Mouse (Mus musculus): ENCODE data around the gene Stard5. TPM values are rescaled to one million over a fixed set of nuclear protein-coding genes. Genes with fewer than 3 reads are reported as not detected.

Stard5 gene
- polyA plus RNA-seq, 1 experiment from 2014 or later, result 19.4 TPM

DNA sequence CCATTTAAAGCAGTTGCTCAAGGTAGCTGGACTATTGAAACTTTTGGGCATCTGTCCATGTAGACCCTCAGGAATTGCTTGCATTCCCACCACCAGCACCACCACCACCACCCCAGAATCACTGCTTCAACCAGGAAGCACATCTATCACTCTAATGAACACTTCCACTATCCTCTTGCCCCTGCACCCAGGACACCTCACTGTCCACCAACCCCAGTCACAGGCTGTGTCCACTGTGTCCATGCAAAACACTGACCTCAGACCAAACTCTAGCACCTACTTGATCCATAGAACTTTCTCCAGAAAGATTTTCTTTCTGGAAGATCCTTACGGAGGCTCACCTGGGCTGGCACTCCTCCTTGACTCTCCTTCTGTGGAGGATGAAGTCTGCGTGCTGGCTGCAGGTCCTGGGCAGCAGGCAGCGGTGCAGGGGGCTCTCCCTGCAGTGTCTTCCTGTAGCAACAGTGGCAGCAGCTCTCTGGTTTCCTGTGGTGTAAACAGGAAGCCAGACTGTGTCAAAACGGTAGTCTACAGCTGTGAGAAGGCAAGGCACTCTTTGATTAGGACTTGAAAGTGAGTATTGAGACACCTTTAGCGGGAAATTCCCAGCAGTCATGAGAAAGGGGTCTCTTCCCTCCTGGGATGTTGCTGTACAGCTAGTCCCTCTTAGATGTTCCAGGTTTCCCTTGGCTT is 23.3 kb downstream of the Stard5 start:
- no peaks in the 10 kb centered on the region for H3K9me3 ChIP-seq (ENCODE audit: control insufficient read depth, low read length)
- ATAC-seq (ENCODE audit: low FRiP score, low TSS enrichment), result no peak
- no peak overlapping the region for H3K9ac ChIP-seq (ENCODE audit: low read depth, low read length)
- no peak overlapping the region for H3K4me3 ChIP-seq (ENCODE audit: low read length)
- H3K4me2 ChIP-seq (replicated peaks; ENCODE audit: low read depth, low read length), result no peak overlapping the region; the same call in 1 of the 2 replicates
- 51% methylated on average over 5 of the region's 5 CpGs for WGBS
- H3K27me3 ChIP-seq (ENCODE audit: control insufficient read depth, insufficient read depth, low read length), result no peaks in the 10 kb centered on the region
- H3K36me3 ChIP-seq (ENCODE audit: control insufficient read depth, insufficient read depth, low read length), result no peaks in the 10 kb centered on the region
- no peaks in the 10 kb centered on the region for H3K4me1 ChIP-seq (ENCODE audit: control insufficient read depth, insufficient read depth, low read length)
- H3K27ac ChIP-seq (ENCODE audit: low read depth, low read length), result peak overlapping the region; percentile 26; the same call in 1 of the 2 replicates

DNA sequence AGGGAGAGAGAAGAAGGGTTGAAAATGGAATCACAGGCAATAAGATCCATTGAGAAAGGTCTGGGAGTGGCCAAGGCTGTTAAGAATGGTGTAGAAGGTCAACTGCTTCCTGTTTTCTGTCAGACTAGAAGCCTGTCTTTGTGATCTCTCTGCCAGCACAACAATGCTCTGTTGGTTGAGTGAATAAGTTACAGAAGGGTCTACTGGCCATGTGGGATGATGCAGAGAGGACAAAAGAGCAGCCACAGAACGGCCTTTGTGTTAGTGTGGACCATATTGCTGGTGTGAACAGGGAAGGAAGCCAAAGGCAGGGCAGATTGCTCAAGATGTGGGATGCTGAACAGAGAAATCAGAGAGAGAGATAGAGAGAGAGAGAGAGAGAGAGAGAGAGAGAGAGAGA is 27.0 kb downstream of the Stard5 start:
- no peaks in the 10 kb centered on the region for H3K27me3 ChIP-seq (ENCODE audit: control insufficient read depth, insufficient read depth, low read length)
- H3K36me3 ChIP-seq (ENCODE audit: control insufficient read depth, insufficient read depth, low read length), result no peaks in the 10 kb centered on the region
- no peak for ATAC-seq (ENCODE audit: low FRiP score, low TSS enrichment)
- H3K4me3 ChIP-seq (ENCODE audit: low read length), result no peak overlapping the region
- no peak overlapping the region for H3K9ac ChIP-seq (ENCODE audit: low read depth, low read length)
- no peak overlapping the region for H3K27ac ChIP-seq (ENCODE audit: low read depth, low read length)
- H3K9me3 ChIP-seq (ENCODE audit: control insufficient read depth, low read length), result no peaks in the 10 kb centered on the region
- no peaks in the 10 kb centered on the region for H3K4me1 ChIP-seq (ENCODE audit: control insufficient read depth, insufficient read depth, low read length)
- WGBS, result 92% methylated on average over 1 of the region's 1 CpGs
- H3K4me2 ChIP-seq (replicated peaks; ENCODE audit: low read depth, low read length), result no peak overlapping the region

DNA sequence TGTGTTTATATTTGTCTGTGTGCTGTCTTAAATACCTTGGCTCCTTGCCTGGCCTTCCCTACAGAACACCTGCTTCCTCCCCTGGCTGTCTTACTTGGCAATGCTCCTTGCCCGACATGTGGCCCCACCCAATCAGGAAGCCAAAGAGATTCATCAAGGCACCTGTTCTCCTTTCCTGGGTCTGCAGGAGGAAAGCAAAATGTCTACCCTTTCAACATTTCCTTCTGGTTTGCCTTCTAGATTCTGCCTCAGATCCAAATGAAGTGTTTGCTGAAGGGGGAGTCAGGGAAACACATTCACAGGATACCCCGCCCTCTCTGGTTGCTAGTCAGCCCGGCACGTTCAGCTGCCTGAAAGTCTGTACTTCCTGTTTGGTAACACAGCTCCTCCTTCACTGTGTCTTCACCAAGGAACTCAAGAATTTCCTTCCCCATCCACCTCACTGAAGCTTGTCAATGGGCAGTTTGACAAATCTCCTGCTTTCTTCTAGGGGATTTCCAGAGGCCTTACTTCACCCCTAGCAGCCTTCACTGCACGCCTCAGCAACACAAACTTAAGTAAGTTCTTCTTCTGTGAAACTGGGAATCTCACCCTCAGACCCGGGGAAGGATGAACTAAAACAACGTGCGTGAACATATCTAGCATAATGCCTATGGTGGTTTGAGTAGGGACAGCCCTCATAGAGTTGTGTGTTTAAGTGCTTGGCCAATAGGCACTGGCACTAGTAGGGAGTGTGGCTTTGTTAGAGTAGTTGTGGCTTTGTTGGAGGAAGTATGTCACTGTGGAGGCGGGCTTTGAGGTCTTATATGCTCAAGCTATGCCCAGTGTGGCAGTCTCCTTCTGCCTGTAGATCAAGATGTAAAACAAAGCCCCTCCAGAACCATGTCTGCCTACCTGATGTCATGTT is 27.7 kb downstream of the Stard5 start:
- no peak overlapping the region for H3K9ac ChIP-seq (ENCODE audit: low read depth, low read length)
- peak overlapping the region; percentile 13; the same call in 1 of the 2 replicates for H3K27ac ChIP-seq (ENCODE audit: low read depth, low read length)
- 83% methylated on average over 9 of the region's 9 CpGs for WGBS
- no peaks in the 10 kb centered on the region for H3K9me3 ChIP-seq (ENCODE audit: control insufficient read depth, low read length)
- ATAC-seq (ENCODE audit: low FRiP score, low TSS enrichment), result no peak
- H3K4me3 ChIP-seq (ENCODE audit: low read length), result no peak overlapping the region
- H3K4me1 ChIP-seq (ENCODE audit: control insufficient read depth, insufficient read depth, low read length), result no peaks in the 10 kb centered on the region
- no peak overlapping the region for H3K4me2 ChIP-seq (replicated peaks; ENCODE audit: low read depth, low read length)
- H3K36me3 ChIP-seq (ENCODE audit: control insufficient read depth, insufficient read depth, low read length), result no peaks in the 10 kb centered on the region
- no peaks in the 10 kb centered on the region for H3K27me3 ChIP-seq (ENCODE audit: control insufficient read depth, insufficient read depth, low read length)

DNA sequence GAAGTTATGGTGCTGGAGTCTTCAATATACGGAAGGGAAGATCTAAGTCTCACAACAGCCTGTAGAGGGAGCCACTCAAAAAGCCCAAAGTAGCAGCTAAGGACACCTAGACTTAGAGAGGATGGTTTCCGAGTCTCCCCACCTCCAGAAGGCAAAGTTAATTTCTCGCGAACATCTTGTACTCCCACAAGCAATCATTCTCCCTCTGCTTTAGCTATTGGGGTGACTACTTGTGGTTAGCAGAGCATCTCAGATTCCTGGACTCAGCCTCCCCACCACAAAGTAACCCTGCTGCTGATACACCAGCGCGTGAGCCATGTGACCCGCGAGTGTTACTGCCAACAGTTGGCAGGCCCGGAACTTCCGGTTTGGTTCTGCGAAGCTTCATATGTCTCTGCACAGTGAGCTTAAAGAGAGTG is 28.5 kb downstream of the Stard5 start:
- Histone ChIP-seq H3K27ac (ENCODE audit: low read depth, low read length) (no peak overlapping the region), H3K4me3 (ENCODE audit: low read length) (no peak overlapping the region), H3K9ac (ENCODE audit: low read depth, low read length) (no peak overlapping the region), H3K36me3 (ENCODE audit: control insufficient read depth, insufficient read depth, low read length) (no peaks in the 10 kb centered on the region), H3K4me1 (ENCODE audit: control insufficient read depth, insufficient read depth, low read length) (no peaks in the 10 kb centered on the region), H3K27me3 (ENCODE audit: control insufficient read depth, insufficient read depth, low read length) (no peaks in the 10 kb centered on the region), H3K9me3 (ENCODE audit: control insufficient read depth, low read length) (no peaks in the 10 kb centered on the region), H3K4me2 (replicated peaks; ENCODE audit: low read depth, low read length) (no peak overlapping the region)
- WGBS, result 88% methylated on average over 11 of the region's 11 CpGs
- no peak for ATAC-seq (ENCODE audit: low FRiP score, low TSS enrichment)

DNA sequence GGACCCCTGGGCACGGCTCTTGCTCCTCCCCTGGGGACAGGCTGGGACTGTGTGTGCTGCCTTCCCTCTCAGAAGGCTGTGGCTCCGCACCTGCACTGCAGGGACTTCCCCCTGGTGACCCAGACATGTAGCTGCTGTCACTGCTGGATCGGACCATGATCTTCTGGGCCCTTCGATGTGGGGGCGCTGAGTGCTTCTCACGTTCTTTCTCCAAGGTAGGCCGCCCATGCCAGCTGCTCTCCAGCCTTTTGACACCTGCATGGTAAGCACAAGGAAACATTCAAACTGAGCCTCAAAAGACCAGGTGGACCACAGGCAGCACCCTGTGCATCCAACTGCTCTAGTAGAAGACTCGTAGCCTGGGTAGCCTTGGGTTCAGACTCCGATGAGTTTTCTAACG is 29.3 kb downstream of the Stard5 start:
- ATAC-seq (ENCODE audit: low FRiP score, low TSS enrichment), result no peak
- H3K27me3 ChIP-seq (ENCODE audit: control insufficient read depth, insufficient read depth, low read length), result no peaks in the 10 kb centered on the region
- no peak overlapping the region for H3K27ac ChIP-seq (ENCODE audit: low read depth, low read length)
- no peaks in the 10 kb centered on the region for H3K9me3 ChIP-seq (ENCODE audit: control insufficient read depth, low read length)
- WGBS, result 89% methylated on average over 10 of the region's 10 CpGs
- no peaks in the 10 kb centered on the region for H3K4me1 ChIP-seq (ENCODE audit: control insufficient read depth, insufficient read depth, low read length)
- H3K9ac ChIP-seq (ENCODE audit: low read depth, low read length), result no peak overlapping the region
- no peak overlapping the region for H3K4me3 ChIP-seq (ENCODE audit: low read length)
- no peak overlapping the region for H3K4me2 ChIP-seq (replicated peaks; ENCODE audit: low read depth, low read length)
- no peaks in the 10 kb centered on the region for H3K36me3 ChIP-seq (ENCODE audit: control insufficient read depth, insufficient read depth, low read length)

DNA sequence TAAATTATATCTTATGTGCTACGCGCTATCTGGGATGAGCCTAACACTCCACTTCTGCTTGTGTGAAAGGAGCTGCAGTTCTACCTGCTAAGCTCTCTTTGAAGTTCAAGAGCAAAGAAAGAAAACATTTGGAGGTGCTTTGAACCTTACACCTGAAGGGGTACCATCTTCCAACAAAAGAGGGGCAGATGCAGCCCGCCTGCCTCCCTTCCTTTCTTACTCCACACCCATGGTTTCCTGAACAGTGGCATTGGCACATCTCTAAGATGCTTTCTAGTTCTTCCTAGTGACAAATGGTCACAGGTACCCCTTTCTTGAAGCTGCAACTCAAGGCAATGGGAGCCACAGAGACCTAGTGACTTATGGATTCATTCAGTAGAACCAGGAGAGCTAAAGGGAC is 30.0 kb downstream of the Stard5 start:
- Histone ChIP-seq H3K4me1 (ENCODE audit: control insufficient read depth, insufficient read depth, low read length) (no peaks in the 10 kb centered on the region), H3K9me3 (ENCODE audit: control insufficient read depth, low read length) (no peaks in the 10 kb centered on the region), H3K9ac (ENCODE audit: low read depth, low read length) (no peak overlapping the region), H3K27me3 (ENCODE audit: control insufficient read depth, insufficient read depth, low read length) (no peaks in the 10 kb centered on the region), H3K4me2 (replicated peaks; ENCODE audit: low read depth, low read length) (no peak overlapping the region), H3K27ac (ENCODE audit: low read depth, low read length) (no peak overlapping the region), H3K4me3 (ENCODE audit: low read length) (no peak overlapping the region), H3K36me3 (ENCODE audit: control insufficient read depth, insufficient read depth, low read length) (no peaks in the 10 kb centered on the region)
- ATAC-seq (ENCODE audit: low FRiP score, low TSS enrichment), result no peak
- WGBS, result 96% methylated on average over 3 of the region's 3 CpGs

DNA sequence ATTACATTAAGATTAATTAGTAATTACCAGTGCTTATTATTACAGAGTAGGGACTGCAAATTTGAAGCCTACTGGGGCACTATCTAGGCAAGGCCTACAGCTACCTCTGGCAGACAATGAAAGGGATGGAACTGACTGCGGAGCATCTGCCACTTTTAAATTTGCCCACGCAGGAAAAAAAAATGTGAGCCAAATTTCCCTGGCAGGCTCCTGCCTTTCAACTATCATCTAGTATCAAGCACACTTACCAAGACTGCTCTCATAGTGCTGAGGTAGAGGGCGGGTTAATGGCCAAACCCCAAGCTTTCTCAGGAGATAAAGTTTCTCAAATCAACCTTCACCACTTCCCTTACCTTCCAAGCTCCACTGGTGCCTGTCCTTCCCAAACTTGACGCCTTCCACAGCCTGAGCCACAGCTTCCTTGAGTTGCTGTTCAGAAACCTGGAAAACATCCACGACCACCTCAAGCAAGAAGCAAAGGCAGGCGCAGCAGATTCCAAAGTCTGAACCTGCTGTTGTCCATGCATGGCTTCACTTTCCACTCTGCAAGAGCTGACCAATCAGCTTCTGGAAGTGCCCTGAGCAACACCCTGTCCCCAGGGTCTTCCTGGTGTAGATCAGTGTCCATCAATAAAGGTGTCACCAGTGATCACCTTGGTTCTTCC is 31.1 kb downstream of the Stard5 start:
- H3K4me3 ChIP-seq (ENCODE audit: low read length), result no peak overlapping the region
- no peak for ATAC-seq (ENCODE audit: low FRiP score, low TSS enrichment)
- no peaks in the 10 kb centered on the region for H3K4me1 ChIP-seq (ENCODE audit: control insufficient read depth, insufficient read depth, low read length)
- no peak overlapping the region for H3K27ac ChIP-seq (ENCODE audit: low read depth, low read length)
- no peaks in the 10 kb centered on the region for H3K27me3 ChIP-seq (ENCODE audit: control insufficient read depth, insufficient read depth, low read length)
- no peaks in the 10 kb centered on the region for H3K36me3 ChIP-seq (ENCODE audit: control insufficient read depth, insufficient read depth, low read length)
- no peak overlapping the region for H3K9ac ChIP-seq (ENCODE audit: low read depth, low read length)
- H3K9me3 ChIP-seq (ENCODE audit: control insufficient read depth, low read length), result no peaks in the 10 kb centered on the region
- H3K4me2 ChIP-seq (replicated peaks; ENCODE audit: low read depth, low read length), result no peak overlapping the region
- WGBS, result 83% methylated on average over 6 of the region's 6 CpGs

DNA sequence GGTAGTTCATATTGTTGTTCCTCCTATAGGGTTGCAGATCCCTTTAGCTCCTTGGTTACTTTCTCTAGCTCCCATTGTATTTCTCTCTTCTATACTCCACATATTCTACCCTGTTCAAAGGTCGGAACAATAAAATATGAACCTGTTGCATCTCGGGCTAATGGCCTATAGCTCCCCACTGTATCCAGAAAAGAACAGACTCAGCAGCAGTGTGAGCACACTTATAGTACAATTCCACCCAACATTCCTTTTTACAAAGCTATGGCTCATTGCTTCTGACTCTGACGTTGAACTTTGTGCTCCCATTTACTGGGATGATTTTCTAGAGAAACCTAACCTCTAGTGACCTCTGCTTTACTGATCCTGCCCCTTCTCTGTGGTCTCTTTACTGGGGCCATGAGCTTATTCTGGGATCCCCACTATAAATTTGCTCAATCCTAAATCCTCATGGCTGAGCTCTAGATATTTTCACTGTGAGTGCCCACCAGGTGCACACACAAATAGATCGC is 34.4 kb downstream of the Stard5 start:
- no peak overlapping the region for H3K27ac ChIP-seq (ENCODE audit: low read depth, low read length)
- no peak overlapping the region for H3K4me3 ChIP-seq (ENCODE audit: low read length)
- no peak for ATAC-seq (ENCODE audit: low FRiP score, low TSS enrichment)
- H3K9ac ChIP-seq (ENCODE audit: low read depth, low read length), result no peak overlapping the region
- H3K36me3 ChIP-seq (ENCODE audit: control insufficient read depth, insufficient read depth, low read length), result no peaks in the 10 kb centered on the region
- WGBS, result 64% methylated on average over 4 of the region's 4 CpGs
- no peaks in the 10 kb centered on the region for H3K4me1 ChIP-seq (ENCODE audit: control insufficient read depth, insufficient read depth, low read length)
- no peaks in the 10 kb centered on the region for H3K27me3 ChIP-seq (ENCODE audit: control insufficient read depth, insufficient read depth, low read length)
- H3K9me3 ChIP-seq (ENCODE audit: control insufficient read depth, low read length), result no peaks in the 10 kb centered on the region
- no peak overlapping the region for H3K4me2 ChIP-seq (replicated peaks; ENCODE audit: low read depth, low read length)

Measured in kidney, embryonic 14.5 days (tissue).